Mouse (Mus musculus): ENCODE measurements around the gene Rasal1. TPM values are rescaled to one million over a fixed set of nuclear protein-coding genes. Genes with fewer than 3 reads are reported as not detected.

The Rasal1 gene
- 1.5 and 2.8 TPM in 2 replicates for polyA plus RNA-seq (2015; fragmentation: Nextera tagmentation; extraction: Ambion mirVana)

GRCm38 (mm10) chr5:120648569-120649373, at the start of gene Rasal1:
Gene Rasal1 (plus strand): TSS chr5:120648812.

DNA sequence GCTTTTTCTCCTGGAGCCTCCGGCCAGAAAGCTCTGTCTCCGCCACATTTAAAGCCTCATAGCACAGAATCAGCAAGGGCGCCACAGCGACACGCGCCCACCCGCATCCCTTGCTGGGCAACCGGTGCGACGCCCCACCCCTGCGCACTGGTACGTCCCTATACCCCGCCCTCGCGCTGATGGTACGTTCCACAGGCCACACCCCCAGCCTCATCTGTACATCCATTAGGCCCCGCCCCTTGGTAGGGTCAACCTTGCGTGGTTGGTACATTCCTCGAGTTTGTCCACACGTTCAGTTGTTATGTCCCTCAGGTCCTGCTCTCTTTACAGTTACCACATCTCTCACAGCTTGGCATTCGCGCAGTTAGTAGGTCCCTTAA, 36.2 kb upstream of the Rasal1 start, which contains the start of the genes Rita1 and Ddx54:
Gene Rita1 (minus strand): TSS at position 148 of the 380 bp plus-strand sequence.
Gene Ddx54 (plus strand): TSS at position 298 of the 380 bp plus-strand sequence.

GRCm38 (mm10) chr5:120634131-120634530, 14.5 kb upstream of the Rasal1 start, which contains the start of gene Cfap73:
Gene Cfap73 (minus strand): TSS chr5:120634235.

DNA sequence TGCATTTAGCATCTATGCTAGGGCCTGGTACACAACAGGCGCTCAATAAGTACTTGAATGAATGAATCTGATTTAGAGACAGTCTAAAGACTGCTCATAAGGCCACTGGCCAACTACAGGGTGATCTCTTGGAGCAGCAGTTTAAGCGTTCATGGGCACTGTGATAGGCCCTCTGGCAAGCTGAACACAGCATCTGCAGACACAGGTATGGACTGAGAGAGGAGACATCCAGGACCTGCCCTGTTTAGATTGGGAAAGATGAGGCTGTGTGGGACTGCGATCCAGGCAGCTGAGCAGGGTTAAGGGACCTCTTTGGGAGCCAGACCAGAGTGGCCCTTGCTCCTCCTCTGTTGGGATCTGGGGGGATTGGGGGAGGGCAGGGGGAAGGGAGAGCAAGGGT, 63.2 kb downstream of the Rasal1 start, which contains the start of gene Dtx1:
Gene Dtx1 (minus strand): TSS at position 101 of the 400 bp plus-strand sequence.

Other genes with a start within 250 kb of the Rasal1 start
- gene Lhx5, start 217.1 kb upstream of the Rasal1 start, polyA plus RNA-seq (2015; fragmentation: Nextera tagmentation; extraction: Ambion mirVana), result 14.8 and 15.4 TPM in 2 replicates
- 8.5 and 10.7 TPM in 2 replicates for gene Sdsl, start 176.0 kb upstream of the Rasal1 start, polyA plus RNA-seq (2015; fragmentation: Nextera tagmentation; extraction: Ambion mirVana)
- gene Sds, start 172.3 kb upstream of the Rasal1 start, polyA plus RNA-seq (2015; fragmentation: Nextera tagmentation; extraction: Ambion mirVana), result 1.2 and 1.4 TPM in 2 replicates
- gene Plbd2, start 145.2 kb upstream of the Rasal1 start, polyA plus RNA-seq (2015; fragmentation: Nextera tagmentation; extraction: Ambion mirVana), result 64.6 and 67.7 TPM in 2 replicates
- 3.4 and 3.6 TPM in 2 replicates for gene Slc8b1, start 137.6 kb upstream of the Rasal1 start, polyA plus RNA-seq (2015; fragmentation: Nextera tagmentation; extraction: Ambion mirVana)
- gene Tpcn1, start 60.1 kb upstream of the Rasal1 start, polyA plus RNA-seq (2015; fragmentation: Nextera tagmentation; extraction: Ambion mirVana), result 21.8 and 23.6 TPM in 2 replicates
- 1.1 and 1.2 TPM in 2 replicates for gene Iqcd, start 59.8 kb upstream of the Rasal1 start, polyA plus RNA-seq (2015; fragmentation: Nextera tagmentation; extraction: Ambion mirVana)
- 34.9 and 36.0 TPM in 2 replicates for gene Rita1, start 36.2 kb upstream of the Rasal1 start, polyA plus RNA-seq (2015; fragmentation: Nextera tagmentation; extraction: Ambion mirVana)
- gene Ddx54, start 36.1 kb upstream of the Rasal1 start, polyA plus RNA-seq (2015; fragmentation: Nextera tagmentation; extraction: Ambion mirVana), result 26.9 and 28.1 TPM in 2 replicates
- 1.0 and 1.2 TPM in 2 replicates for gene Cfap73, start 14.6 kb upstream of the Rasal1 start, polyA plus RNA-seq (2015; fragmentation: Nextera tagmentation; extraction: Ambion mirVana)
- gene Dtx1, start 63.1 kb downstream of the Rasal1 start, polyA plus RNA-seq (2015; fragmentation: Nextera tagmentation; extraction: Ambion mirVana), result 61.0 and 64.5 TPM in 2 replicates
- 0.48 and 0.66 TPM in 2 replicates for gene Oas2, start 101.0 kb downstream of the Rasal1 start, polyA plus RNA-seq (2015; fragmentation: Nextera tagmentation; extraction: Ambion mirVana)
- gene Oas3, start 128.8 kb downstream of the Rasal1 start, polyA plus RNA-seq (2015; fragmentation: Nextera tagmentation; extraction: Ambion mirVana), result 0.50 and 0.59 TPM in 2 replicates
- gene Oas1e, start 146.7 kb downstream of the Rasal1 start, polyA plus RNA-seq (2015; fragmentation: Nextera tagmentation; extraction: Ambion mirVana), result 0.28 and 0.41 TPM in 2 replicates
- gene Oas1c, start 163.7 kb downstream of the Rasal1 start, polyA plus RNA-seq (2015; fragmentation: Nextera tagmentation; extraction: Ambion mirVana), result 0.42 and 0.83 TPM in 2 replicates
- not detected in 2 replicates for gene Oas1f, start 198.6 kb downstream of the Rasal1 start, polyA plus RNA-seq (2015; fragmentation: Nextera tagmentation; extraction: Ambion mirVana)
- not detected in 2 replicates for gene Oas1h, start 212.6 kb downstream of the Rasal1 start, polyA plus RNA-seq (2015; fragmentation: Nextera tagmentation; extraction: Ambion mirVana)
- 0.19 and 0.68 TPM in 2 replicates for gene Oas1g, start 238.8 kb downstream of the Rasal1 start, polyA plus RNA-seq (2015; fragmentation: Nextera tagmentation; extraction: Ambion mirVana)

Measured in neural tube, postnatal 0 days (tissue).